Mouse (Mus musculus) MN1 (cell line): ENCODE results near the gene C8a.

Experiments used
- DNase-seq: peaks from one replicate; pipeline ENCODE4 v3.0.0-alpha.2; 2016; ENCODE audit warnings: low spot score

The C8a gene

DNA sequence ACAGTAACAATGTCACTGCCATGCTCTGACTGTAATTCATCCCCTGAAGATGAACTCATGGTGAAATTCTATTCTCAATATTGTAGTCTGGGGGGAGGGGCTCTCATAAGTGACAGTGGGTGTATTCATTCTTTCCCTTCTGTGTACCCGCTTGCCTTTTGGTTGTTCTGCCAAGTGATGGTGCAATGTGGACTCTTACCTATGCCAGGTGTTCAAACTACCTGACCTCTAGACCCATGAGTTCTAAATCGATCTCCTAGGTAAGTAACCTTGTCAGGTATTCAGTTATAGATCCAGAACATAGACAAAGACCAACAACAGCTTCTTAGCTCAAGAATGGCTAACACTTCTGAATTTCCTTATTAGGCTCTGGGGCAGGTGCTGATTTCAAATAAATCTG, 37.9 kb downstream of the C8a start:
- no peak for DNase-seq

DNA sequence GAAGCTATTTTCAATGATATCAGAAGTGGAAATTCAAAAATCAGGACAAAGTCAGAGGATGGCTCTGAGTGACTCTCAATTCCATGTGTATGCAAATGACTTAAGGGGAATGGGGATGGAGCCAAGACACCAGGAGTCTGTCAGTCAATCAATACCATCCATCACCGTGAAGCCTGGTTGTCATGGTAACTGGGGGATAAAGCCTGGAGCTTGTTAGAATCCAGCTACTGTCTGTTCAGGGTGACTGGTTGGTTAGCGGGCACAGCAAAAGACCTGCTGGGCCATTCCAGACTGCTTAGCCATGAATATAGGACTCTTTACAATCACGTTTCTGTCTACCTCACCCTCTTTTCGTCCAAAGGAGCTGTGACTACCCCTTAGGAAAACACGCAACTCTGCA, 41.1 kb downstream of the C8a start:
- no peak for DNase-seq

DNA sequence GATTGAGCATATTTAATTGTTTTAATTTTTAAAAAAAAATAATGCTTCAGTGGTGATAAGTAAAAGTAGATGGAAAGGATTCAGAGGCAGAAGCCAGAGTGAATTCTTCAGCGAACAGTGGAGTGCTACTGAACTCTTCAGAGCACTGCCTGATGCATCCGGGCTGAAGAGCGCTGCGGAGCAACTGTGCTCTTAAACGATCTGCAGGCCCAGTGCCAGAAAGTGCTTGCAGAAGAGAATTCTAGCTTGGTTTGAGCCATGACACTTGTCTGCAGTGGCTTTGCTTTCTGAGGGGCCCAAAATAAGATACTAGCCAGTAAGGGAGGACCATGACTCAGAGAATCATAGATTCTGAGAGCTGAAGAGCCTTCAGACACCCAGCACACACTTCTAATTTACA, 47.3 kb downstream of the C8a start:
- DNase-seq: no peak

- DNase-seq: no peak
These were observed 51.7 kb downstream of the C8a start for GRCm38 (mm10) chr4:104824381-104825077.

- no peak for DNase-seq
These were observed 52.5 kb downstream of the C8a start for GRCm38 (mm10) chr4:104823597-104824101.

DNA sequence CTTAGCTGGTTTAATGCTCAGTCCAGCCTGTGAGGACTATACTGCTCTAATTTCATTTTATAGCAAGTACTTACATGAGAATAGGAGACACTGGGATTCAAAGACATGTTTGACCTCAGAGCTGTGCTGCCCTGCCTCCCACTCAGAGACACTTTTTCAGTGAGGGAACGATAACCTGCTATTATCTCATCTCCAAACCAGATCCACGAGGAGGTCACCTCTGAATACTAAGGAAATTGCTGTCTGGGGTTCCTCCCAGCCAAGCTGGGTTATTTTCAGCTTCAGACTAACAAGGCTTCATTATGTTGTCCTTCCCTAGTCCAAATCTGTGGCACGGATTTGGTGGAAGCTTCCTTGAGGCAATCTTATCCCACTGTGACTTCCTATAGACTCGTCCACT, 56.3 kb downstream of the C8a start:
- no peak for DNase-seq

DNA sequence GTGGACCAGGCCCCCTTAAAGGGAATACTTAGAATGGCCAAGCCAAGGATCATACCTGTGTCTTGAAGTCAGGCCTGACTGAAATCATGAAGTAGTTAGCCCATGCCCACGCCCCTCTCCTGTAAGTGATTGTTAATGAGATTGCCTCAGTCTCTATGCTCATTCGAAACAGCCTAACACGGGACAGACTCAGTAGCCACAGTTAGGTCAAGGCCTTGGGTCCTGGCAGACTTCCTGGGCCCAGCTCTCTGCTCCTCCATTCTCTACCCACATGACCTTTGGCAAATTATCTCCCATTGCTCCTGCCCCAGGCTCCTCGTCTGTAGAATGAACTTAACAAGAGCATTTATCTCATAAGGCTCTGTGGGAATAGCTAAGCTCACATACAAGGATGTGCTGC, 57.2 kb downstream of the C8a start:
- no peak for DNase-seq

- DNase-seq: no peak
These were observed 58.7 kb downstream of the C8a start for GRCm38 (mm10) chr4:104817509-104817908.

DNA sequence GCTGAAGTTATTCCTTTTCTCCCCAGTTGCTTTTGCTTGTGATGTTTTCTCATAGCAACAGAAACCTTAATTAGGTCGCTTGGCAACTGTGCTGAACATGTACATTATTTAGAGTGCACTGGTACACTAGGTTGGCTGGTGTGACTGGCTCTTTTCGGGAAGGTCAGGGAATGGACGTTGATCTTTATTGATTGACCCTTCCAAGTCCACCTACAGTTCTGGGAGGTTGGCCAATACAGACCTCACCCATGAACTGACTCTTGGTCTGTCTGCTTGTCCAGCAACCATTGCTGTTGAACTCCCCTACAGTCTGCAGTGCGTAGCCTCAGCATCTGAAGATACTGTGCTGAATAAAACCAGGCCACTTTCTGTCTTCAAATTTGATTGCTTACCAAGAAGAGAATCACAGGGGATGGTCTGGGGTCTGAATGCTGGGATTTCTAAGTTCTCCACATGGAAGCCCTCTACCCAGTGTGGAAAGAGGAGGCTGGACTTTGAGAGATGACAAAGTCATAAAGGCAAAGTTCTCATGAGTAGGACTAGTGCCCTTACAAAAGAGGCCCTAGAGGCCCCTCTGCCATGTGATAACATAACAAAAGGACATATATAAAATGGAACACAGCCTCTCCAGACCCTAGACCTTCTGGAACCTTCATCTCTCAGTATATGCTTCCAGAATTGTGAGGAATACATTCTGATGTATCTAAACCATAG, 59.5 kb downstream of the C8a start:
- DNase-seq: no peak

- no peak for DNase-seq
These were observed 62.6 kb downstream of the C8a start for GRCm38 (mm10) chr4:104813617-104814016.

- DNase-seq: no peak
These were observed 65.4 kb downstream of the C8a start for GRCm38 (mm10) chr4:104810710-104811286.

- peak; percentile 10 for DNase-seq
These were observed 70.6 kb downstream of the C8a start for GRCm38 (mm10) chr4:104805414-104806257.

DNA sequence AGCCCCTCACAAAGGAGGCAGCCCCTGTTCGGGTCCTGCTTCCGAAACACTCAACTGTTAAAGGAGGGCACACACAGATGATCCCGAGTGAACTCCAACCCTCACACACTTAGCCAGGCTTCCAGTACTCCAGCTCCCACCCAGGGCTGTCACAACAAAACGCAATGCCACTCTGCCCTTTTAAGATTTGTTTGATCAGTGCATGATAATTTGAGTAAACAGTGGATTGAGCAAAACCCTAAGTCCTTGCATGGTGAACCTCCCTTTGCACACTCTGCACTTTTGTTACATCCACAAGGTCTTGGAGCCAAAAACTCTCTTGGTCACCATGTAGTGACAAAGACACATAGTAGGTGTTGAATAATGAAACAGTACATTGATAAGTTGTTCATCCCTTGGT, 72.1 kb downstream of the C8a start:
- DNase-seq: no peak

GRCm38 (mm10) chr4:104801625-104802024, 74.6 kb downstream of the C8a start:
- DNase-seq: no peak

DNA sequence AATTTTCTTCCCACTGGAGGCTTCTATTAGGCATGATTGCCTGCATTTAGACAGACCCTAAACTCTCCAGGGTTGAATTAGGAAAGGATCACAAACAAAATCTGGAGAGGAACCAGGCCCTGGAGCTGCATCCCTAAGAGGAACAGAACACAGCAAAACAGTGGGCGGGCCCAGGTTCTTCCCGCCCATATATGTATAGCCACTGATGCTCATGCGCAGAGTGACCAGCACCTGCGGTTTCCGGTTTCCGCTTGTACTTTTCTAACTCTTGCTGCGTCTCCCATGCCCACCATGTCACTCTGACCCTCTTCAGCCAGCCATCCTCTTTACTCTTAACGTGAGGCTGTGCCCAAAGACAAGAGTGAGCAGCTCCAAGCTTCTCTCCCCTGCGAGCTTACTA, 77.2 kb downstream of the C8a start:
- DNase-seq: no peak

GRCm38 (mm10) chr4:104792111-104792510, 84.1 kb downstream of the C8a start:
- no peak for DNase-seq

GRCm38 (mm10) chr4:104782346-104782745, 93.9 kb downstream of the C8a start:
- no peak for DNase-seq

GRCm38 (mm10) chr4:104781441-104781840, 94.8 kb downstream of the C8a start:
- no peak for DNase-seq

GRCm38 (mm10) chr4:104779460-104779859, 96.7 kb downstream of the C8a start:
- DNase-seq: no peak

- peak; percentile 56 for DNase-seq
These were observed 100.6 kb downstream of the C8a start for GRCm38 (mm10) chr4:104775601-104776000.

GRCm38 (mm10) chr4:104770331-104770730, 105.9 kb downstream of the C8a start:
- no peak for DNase-seq

GRCm38 (mm10) chr4:104769602-104770001, 106.6 kb downstream of the C8a start:
- DNase-seq: no peak
